Mouse (Mus musculus) adrenal gland, postnatal 4 days (tissue): Measurements from ENCODE around the gene Coro2b. TPM values are rescaled to one million over a fixed set of nuclear protein-coding genes. Genes with fewer than 3 reads are reported as not detected.

Source experiments
- DNase-seq, 2 experiments: peaks; one replicate each; pipeline ENCODE4 v3.0.0; 2021 to 2022; ENCODE audit warnings: low spot score in 2 of 2, mixed read lengths in 2 of 2
- total RNA-seq, 2 experiments: library from RNA; stranded (reverse); gene quantifications; 2 replicates each; pipeline ENCODE4 v1.2.3; 2021

The Coro2b gene
- total RNA-seq, 2 experiments from 2014 or later, result 28.4 to 32.6 TPM

DNA sequence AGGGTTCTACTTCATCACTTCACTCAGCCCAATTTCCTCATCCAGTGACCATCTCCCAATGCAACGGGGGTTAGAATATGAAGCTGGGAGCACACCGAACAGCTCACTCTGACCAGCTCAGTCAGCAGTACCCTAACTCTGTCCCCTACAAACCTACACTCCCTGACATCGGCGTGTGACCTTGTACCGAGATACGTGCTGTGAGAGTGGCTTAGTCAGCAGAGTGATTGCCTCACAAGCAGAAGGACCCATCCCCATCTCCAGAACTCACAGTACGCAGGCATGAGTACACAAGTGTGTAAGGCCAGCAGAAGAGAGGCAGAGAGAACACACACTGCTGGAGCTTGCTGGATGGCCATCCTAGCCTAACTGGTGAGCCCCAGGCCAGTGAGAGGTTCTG is 21.7 kb downstream of the Coro2b start:
- no peak for DNase-seq

DNA sequence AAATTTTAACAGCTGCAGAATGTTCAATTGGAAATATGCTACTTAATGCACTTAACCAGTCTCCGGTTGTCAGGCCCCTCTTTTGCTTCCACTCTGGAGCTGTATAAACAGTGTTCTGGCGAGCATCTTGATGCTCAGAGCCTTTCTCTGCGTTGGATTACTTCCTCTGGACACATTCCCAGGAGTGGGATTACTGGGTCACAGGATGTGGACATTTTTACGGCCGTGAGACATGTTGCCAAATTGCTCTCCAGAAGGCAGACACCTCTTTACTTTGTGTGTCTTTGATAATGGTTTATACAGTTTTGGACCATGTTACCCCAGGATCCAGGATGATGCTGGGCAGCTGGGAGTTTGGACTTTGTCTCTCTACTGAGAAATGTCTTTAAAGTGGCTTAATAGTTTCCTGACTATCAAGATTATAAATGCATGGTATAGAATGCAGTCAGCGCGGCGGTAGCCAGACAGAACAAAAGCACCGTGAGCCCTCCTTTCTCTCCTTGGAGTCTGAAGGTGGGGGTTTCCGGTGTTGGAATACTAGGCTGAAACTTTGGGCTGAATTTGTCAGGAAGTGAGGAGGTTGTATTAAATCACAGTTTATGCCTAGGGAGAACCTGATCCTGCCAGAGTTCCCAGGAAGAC is 23.2 kb downstream of the Coro2b start:
- DNase-seq, result no peak

DNA sequence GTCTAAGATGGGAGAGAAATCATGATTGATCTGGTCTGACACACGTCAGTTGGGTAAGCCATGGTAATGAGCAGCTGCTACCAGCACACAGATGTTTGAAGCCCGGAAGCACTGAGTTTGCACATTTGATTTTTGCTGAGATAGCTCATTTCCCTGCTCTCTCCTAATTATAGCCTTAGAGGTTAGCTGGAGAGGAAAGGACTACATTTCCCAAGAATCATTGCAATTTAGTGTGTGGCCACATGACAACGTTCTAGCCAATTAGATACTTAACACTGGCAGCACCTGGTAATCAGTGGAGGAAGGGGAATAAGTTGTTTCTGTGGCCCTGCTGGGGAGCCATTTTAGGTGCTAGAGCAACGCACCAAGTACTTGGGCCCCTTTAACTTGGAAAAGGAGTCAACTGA is 26.3 kb downstream of the Coro2b start:
- no peak for DNase-seq

DNA sequence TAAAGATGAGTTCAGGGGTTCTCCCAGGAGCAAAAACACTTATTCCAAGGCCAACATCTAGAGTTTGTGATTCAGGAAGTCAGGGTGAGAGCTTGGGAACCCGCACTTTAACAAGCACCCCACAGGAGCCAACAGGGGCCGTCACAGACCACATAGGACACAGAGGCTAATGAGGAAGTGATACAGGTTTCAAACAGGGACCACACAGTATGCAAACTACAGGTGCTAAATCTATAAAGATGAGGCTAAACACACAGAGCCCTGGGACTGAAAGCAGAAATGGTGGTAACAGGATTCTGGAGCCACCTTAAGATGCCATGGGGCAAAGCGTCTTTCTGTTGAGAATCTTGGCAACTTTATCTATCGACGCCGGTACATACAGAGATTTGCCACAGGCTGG is 27.2 kb downstream of the Coro2b start:
- no peak for DNase-seq

DNA sequence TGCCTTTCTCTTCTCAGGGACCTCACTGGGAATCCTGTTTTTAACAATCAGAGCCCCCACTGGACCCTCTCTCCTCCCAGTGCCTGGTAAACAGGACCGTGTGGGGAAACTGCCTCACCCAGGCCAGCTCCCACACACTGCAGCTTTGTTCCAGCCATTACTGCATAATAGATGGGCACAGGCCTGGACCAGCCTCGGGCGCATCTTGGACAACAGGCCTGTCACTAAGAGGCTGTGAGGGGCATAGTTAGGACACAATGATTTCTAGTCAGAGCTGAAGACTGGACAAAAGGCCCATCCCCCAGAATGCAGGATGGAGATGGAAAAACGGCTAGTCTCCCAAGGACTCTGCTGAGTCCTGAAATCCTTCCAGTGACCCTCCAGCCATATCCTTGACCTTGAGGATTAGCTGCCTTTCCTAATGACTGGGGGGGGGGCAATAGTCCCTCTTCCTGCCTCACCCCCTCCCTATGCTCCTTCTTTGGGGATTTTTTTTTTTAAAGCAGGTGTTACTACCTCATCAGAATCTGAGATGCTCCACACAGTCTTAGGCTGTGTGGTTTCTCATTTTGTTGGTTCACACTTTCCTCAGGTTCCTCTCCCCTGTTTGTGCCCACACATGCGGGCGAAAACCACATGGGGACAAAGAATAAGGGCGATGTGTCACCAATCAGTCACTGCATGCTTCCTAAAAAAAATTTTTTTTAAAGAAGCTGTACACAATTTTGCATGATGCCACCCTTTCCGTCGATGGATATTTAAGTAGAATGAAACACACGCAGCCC is 27.9 kb downstream of the Coro2b start:
- DNase-seq, result no peak

DNA sequence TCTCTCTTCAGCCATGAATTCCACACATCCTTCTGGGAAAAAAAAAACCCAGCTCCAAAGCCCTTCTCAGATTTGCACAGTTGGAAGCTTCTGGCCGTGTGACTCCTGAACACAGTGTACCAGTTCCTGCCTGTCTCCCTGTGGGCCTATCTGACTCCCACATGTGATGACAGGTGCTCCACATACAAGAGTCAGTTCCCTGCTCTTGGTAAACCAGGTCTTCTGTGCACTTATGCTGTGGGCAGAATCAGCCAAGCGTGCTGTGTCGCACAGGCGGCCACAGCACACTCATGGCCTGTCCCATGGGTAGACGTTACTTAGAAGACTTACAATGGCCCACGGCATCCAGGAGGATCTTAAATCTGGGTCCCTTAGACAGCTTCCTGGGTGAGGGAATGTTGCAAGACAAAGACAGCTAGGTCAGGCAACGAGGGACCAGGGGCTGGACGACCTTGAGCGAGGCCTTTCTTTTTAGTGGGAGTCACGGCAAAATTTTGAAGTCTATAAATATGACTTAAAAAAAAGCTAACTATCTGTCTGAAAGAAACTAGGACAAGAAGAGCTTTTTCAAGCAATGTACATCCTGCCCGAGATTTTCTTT is 30.3 kb downstream of the Coro2b start:
- DNase-seq, result no peak

DNA sequence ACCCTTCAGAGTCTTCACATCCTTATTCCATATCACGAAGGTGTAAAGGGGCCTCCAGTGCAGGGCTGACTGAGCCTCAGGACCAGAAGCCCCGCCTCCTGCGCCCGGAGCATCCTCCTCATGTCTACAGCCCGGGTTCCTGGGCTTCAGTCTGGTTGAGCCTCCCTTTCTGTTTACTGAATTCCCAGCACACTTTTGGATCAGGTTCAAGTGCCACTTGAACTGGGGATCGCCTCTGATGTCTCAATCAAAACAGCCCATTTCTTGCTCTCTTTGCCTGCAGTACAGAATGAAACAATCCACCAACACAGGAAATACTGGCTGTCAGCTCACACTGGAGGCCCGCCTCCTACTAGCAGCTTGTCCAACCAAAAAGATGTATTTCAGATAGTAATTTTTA is 32.7 kb downstream of the Coro2b start:
- DNase-seq, result no peak

DNA sequence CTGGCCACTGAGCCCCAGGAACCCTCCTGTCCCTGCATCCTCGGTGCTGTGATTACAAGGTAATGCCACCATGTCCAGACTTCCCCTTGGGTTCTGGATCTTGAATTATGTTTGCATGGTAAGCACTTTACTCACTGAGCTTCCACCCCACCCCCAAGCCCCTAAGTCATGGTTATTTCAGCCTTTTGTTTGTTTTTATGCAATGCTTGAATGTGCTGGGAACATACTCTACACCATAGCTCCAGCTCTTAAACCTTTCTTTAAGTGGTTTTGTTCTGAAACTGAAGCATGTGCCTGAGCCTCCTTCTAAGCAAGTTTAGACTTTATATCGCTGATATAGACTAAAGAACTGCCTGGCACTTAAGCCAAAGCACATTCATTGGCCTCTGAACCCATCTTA is 34.5 kb downstream of the Coro2b start:
- no peak for DNase-seq

DNA sequence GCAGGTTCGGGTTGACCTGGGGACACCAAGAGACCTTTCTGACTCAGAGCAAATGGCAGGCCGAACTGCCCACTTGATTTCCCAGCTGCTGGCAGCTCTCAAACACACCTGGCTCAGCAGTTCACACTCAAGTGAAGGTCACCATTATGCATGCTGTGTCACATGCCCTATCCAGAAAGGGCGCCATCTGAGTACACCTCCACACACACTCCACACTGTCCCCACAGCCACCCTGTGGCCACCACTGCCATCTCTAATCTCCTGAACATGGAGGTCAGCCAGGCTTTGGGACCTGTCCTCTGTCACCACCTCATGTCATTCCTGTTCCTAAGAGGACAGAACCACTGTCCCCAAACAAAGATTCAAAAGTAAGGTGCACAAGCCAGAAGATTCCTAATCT is 35.3 kb downstream of the Coro2b start:
- DNase-seq, result no peak

DNA sequence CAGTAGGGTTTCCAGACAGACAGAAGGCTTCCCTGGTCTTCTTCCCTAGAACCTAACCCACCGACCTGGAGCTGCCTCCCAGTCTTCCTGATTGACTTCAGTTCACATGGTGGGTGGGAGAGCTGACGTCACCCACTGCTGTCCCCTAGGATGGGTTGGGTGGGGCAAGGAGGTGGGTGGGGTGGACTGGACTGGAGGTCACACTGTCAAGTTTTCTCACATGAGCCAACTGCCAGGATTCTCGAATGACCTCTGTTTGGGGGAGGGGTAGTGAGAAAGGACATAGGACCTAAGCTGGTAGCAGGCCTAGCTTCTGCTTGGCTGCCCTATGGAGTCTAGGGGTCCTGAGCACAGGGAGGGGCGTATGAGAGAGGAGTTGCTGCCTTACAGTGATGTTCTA is 36.8 kb downstream of the Coro2b start:
- no peak for DNase-seq

DNA sequence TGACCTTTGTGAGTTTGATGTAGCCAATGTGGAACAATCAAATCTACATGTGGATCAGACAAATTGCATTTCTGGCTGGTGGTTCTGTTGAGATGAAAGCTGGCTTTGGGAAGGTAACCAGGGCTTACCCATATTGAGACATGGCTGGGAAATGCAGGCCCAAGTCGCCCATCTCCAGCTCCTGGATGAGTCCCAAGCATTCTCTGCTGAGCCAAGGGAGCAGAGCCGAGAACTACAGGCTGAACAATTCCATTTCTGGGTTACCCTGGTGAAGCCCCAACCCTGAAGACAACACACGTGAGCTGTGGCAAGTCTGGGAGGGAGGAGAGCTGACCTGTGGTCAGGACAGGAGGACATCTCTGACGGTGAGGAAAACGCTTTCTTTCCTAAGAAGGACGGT is 37.9 kb downstream of the Coro2b start:
- DNase-seq, result no peak

DNA sequence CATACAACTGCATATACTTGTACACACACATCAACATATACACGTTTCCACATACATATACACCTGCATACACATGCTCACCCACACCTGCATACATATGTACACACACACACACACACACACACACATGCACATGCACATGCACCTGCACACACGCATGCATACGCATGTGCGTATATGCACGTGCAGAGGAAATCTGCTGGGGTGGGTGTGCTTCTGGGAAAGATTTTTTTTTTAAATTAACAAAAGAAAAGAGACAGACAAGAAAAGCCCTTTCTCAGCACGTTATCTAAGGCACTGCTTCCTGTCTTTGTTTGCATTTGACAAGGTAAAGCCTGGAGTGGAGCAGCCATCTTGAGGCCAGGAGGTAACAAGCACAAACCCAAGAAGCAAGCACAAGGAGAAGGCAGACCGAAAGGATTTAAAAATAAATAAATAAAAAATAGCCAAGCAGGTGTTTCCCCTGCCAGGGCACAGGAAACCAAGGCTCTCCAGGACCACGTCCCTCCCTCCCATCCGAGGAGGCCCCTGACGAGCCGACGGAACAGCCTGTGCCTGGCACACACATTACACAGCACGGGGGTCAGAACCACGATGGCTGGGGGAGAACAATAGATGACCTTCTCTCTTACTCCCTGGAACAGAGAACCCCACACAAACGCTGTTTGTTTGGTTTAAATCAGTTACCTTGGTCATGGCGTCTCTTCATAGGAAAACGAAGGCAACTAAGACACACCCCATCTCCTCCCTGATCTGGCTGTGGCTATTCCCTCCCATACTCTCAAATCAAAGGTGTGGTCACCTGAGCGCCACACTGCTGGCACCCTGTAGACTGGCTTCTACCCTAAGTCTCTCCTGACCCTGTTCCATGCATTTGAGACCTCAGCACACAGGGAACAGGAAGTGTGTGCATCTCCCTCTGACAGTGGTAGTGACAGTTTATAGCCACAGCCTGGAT is 39.4 kb downstream of the Coro2b start:
- DNase-seq, result no peak

DNA sequence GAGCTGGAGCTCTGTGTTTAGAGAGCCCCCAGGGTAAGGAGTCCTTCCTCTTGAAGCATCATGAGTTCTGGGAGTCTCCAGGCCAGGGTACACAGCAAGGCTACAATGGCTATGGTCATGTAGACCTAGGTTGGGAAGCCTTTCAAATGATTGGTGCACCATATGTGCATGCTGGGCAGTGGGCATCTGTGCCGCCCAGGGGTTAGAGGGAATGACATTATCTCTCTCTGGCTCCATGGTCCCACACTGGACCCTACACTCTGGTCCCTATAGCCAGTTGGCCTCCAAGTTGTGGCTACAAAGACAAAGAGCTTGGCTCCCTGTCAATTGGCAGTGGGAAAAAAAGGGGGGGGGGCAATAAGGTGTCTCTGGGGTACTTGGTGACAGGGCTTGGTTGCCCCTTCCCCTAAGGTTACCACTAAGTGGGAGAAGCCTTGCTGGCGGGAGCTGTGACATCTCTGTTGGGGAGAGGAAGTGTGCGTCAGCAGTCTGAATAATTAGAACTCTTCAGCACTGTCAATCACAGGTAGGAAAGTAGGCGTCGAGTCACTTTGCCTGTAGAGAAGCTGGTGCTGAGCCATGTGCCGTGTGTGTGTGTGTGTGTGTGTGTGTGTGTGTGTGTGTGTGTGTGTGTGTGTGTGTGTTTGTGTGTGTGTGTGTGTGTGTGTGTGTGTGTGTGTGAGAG is 44.4 kb downstream of the Coro2b start:
- DNase-seq, result no peak

DNA sequence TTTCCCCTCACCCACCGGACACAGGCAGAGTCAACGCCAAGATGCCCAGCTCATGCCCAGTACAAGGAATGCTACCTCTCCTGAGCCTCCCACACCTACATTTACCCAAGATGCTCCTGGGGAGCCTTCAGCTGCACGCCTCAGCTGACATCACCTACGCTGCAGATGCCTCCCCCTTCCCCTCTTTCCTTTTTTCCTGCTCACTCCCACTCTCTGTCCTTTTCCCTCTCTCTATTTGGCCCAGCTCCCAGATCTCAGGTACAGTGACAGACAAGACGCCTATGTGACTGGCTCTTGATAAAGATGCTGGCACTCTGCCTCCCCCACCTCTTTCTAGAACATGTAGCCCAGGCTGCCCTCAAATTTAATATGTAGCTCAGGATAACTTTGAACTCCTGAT is 45.2 kb downstream of the Coro2b start:
- no peak for DNase-seq

DNA sequence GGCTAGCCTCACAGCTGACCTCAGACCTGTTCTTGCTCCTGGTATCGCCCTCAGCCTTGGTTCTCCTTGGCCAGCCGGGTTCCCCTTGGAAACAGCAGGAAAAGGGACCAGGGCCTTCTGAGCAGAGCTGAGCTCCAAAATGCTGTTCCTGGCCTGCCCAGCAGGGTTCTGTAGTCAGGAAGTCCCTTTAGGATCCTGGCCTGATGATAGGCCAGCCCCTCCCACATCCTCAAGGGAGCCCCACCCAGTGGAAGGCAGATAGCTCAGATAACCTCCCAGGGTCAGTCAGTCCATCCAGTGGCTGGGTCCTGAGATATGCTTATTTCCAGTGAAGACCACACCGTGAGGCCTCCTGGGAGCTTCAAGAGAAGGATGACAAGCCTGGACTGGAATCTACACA is 45.7 kb downstream of the Coro2b start:
- DNase-seq, result no peak

DNA sequence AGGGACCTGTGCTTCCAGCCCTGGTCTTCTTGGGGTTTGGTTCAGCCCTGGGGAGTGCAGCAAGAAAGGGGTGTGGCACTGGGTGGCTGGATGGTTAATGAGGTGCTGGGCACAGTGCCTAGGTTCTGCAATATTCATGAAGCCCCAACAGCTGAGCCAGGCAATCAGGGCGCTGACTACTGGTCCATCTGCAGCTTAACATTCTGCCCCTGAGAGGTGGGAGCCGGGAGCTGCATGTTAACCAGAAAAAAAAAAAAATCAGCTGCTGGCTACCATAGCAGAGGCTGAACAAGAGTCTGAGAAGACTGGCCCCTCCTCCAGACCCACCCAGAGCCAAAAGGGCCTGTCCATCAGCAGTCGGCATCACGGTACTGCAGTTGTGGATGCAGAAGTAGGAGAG is 52.7 kb downstream of the Coro2b start:
- DNase-seq, result no peak

DNA sequence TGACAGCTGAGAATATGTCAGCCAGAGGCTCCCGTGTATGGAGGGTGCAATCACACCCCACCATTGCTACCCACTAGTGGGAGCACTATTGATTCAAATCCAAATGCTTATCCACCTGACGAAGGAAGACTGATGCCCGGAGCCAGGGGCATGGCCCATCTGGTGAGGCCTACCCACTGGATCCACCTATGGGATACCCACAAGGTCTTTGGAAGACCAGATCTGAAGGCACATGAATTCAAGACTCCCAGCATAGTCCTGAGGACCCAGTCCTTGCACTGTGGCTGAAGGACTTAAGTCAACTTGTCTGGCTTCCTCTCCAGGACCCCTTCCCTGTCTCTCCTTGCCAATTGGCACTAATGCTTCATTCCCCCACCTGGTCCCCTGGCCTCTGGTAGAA is 54.1 kb downstream of the Coro2b start:
- no peak for DNase-seq

DNA sequence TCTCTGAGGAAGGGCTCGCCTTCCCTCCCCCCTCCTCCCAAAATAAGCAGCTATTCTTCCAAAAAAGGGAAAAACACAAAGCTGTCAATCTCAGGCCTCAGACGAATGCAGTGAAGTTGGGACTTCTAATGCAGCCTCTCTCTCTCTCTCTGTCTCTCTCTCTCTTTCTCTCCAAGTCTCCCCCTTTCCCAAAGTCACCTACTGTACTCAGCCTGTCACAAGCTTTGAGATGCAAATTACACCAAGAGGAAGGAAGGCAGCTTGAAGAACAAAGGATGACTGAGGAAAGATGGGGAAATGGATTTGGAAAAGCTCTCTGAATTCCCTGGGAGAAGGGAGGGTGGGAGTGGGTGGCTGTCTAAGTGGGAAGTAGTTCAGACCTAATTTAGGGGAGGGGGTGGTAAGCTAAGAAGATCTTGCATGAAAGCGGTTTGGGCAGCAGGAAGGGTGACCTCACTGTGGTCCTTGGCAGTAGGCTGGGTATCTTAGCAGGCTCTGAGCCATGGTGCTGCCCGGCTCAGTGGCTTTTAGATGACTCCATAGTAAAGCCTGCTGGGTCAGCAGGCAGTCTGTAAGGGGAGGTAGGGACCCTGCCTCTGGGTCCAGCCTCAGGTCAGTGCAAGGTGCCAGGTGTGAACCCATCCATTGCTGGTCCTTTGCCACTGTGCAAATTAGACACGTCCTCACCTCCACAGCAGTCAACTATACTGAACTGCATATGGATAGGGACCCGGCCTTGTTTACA is 55.8 kb downstream of the Coro2b start:
- no peak for DNase-seq

DNA sequence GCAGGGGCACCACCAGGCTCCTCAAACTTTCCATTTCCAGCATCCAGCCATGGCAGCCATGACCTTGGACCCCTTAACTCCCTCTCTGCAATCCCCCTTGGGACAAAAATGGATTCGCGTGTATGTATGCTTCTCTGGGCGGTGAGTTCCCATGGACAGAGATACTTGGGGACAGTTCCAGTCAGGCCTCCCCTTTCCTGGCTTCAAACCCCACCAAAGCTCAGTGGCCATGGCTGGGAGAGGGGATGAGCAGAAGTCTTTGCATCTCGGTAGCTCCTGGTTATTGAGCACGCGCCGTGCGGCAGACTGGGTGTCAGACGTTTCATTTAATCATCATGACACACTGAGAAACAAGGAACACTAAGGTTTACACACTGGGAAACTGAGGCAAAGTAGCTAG is 56.7 kb downstream of the Coro2b start:
- no peak for DNase-seq

DNA sequence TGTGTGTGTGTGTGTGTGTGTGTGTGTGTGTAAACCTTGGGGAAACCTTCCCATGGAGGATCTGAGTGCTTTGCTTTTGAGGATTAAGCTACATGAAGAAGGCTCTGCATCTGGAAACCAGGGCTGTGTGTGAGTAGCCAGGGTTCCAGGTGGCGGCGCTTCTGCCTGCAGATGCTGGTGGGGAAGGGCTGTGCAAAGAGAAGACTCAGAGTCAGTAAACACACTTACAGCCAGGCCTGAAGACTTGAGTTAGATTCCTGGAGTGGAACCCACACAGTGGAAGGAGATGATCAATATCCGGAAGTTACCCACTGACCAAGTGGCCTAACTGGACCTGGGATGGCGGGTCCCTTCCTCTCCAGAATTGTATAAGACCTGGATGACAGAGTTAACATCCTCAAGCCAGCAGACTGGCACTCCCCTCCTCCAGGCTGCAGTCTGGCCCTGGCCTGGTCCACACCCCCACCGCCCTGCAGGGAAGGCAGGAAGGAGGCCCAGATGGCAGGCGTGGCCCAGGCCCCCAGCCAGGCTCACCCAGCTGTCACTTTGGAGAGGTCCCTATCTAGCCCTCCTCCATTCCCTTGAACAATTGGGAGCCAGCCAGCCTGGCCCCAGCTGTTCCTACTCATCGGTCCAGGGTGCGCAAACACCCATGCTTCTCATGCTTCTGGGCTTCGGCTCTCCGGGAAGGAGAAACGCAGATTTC is 59.9 kb downstream of the Coro2b start:
- no peak for DNase-seq
